Mouse (Mus musculus) stomach, embryonic 15.5 days (tissue): ENCODE results near the gene Grm4. TPM values are rescaled to one million over a fixed set of nuclear protein-coding genes. Genes with fewer than 3 reads are reported as not detected.

Experiments
- ATAC-seq: fragments of 200-750 bp; cut with Nextera tagmentation; 2 replicates; pipeline ENCODE4 v1.8.0; 2017; ENCODE audit warnings: low read depth, moderate number of reproducible peaks, moderate TSS enrichment; ENCODE audit not compliant: insufficient read depth, low FRiP score
- H3K27ac ChIP-seq: fragments of 300-500 bp; sonication (generic); 2 replicates; pipeline ENCODE4 v1.5.1; 2015; ENCODE audit warnings: mild to moderate bottlenecking, inconsistent platforms
- H3K27me3 ChIP-seq: fragments of 300-500 bp; sonication (generic); replicated peaks from 2 replicates; pipeline ENCODE4 v1.6.1; 2015; ENCODE audit warnings: inconsistent platforms
- H3K36me3 ChIP-seq: fragments of 300-500 bp; sonication (generic); 2 replicates; pipeline ENCODE4 v1.6.1; 2015; ENCODE audit warnings: inconsistent platforms
- H3K4me1 ChIP-seq: fragments of 300-500 bp; sonication (generic); 2 replicates; pipeline ENCODE4 v1.6.1; 2015; ENCODE audit warnings: inconsistent platforms
- H3K4me2 ChIP-seq: fragments of 300-500 bp; sonication (generic); 2 replicates; pipeline ENCODE4 v1.6.1; 2015; ENCODE audit warnings: mild to moderate bottlenecking, inconsistent platforms
- H3K4me3 ChIP-seq: fragments of 300-500 bp; sonication (generic); replicated peaks from 2 replicates; pipeline ENCODE4 v1.5.1; 2015; ENCODE audit warnings: inconsistent platforms
- H3K9ac ChIP-seq: fragments of 300-500 bp; sonication (generic); 2 replicates; pipeline ENCODE4 v1.6.1; 2015; ENCODE audit warnings: inconsistent platforms
- H3K9me3 ChIP-seq: fragments of 300-500 bp; sonication (generic); 2 replicates; pipeline ENCODE4 v1.6.1; 2016; ENCODE audit warnings: inconsistent platforms
- WGBS: fragments of 180-500 bp; shearing (Covaris S2); methylation state at CpG from one replicate; pipeline ENCODE4 v1.1.7; 2015; 5-methylcytosine and 5-hydroxymethylcytosine counted together
- polyA plus RNA-seq: library from polyadenylated mRNA; unstranded; fragments of >200 nt; fragmentation: Nextera tagmentation; extraction: Ambion mirVana; gene quantifications from 2 replicates; pipeline ENCODE4 v1.2.1, GENCODE M21; 2015

Grm4 gene
- polyA plus RNA-seq, 1 experiment from 2014 or later = 0.35 TPM

- Histone ChIP-seq H3K4me3 (no peak overlapping the region), H3K4me2 (no peak overlapping the region), H3K36me3 (no peaks in the 10 kb centered on the region), H3K4me1 (no peaks in the 10 kb centered on the region), H3K27ac (no peak overlapping the region), H3K9me3 (no peaks in the 10 kb centered on the region), H3K9ac (no peak overlapping the region), H3K27me3 (no peaks in the 10 kb centered on the region)
- no peak for ATAC-seq
- WGBS = 47% methylated on average over 12 of the region's 12 CpGs
Observed at GRCm38 (mm10) chr17:27545991-27546390, 24.8 kb upstream of the Grm4 start.

GRCm38 (mm10) chr17:27544551-27544950, 23.3 kb upstream of the Grm4 start:
- Histone ChIP-seq H3K36me3 (no peaks in the 10 kb centered on the region), H3K9me3 (no peaks in the 10 kb centered on the region), H3K4me1 (no peaks in the 10 kb centered on the region), H3K9ac (no peak overlapping the region), H3K27me3 (no peaks in the 10 kb centered on the region), H3K4me3 (no peak overlapping the region), H3K27ac (no peak overlapping the region), H3K4me2 (no peak overlapping the region)
- 86% methylated on average over 11 of the region's 11 CpGs for WGBS
- ATAC-seq = no peak

- Histone ChIP-seq H3K4me1 (no peaks in the 10 kb centered on the region), H3K9me3 (no peaks in the 10 kb centered on the region), H3K4me3 (no peak overlapping the region), H3K4me2 (no peak overlapping the region), H3K9ac (no peak overlapping the region), H3K27me3 (no peaks in the 10 kb centered on the region), H3K36me3 (no peaks in the 10 kb centered on the region), H3K27ac (no peak overlapping the region)
- no peak for ATAC-seq
- WGBS = 71% methylated on average over 3 of the region's 3 CpGs
Observed at GRCm38 (mm10) chr17:27541984-27542383, 20.8 kb upstream of the Grm4 start.

- H3K27me3 ChIP-seq = no peaks in the 10 kb centered on the region
- no peak overlapping the region for H3K4me3 ChIP-seq
- no peaks in the 10 kb centered on the region for H3K36me3 ChIP-seq
- H3K9ac ChIP-seq = no peak overlapping the region
- no peaks in the 10 kb centered on the region for H3K4me1 ChIP-seq
- H3K4me2 ChIP-seq = no peak overlapping the region
- ATAC-seq = no peak
- 56% methylated on average over 2 of the region's 2 CpGs for WGBS
- H3K27ac ChIP-seq = no peak overlapping the region
- no peaks in the 10 kb centered on the region for H3K9me3 ChIP-seq
Observed at GRCm38 (mm10) chr17:27541261-27541660, 20.1 kb upstream of the Grm4 start.

- H3K4me3 ChIP-seq = no peak overlapping the region
- no peaks in the 10 kb centered on the region for H3K9me3 ChIP-seq
- no peaks in the 10 kb centered on the region for H3K27me3 ChIP-seq
- H3K27ac ChIP-seq = no peak overlapping the region
- H3K36me3 ChIP-seq = no peaks in the 10 kb centered on the region
- H3K9ac ChIP-seq = no peak overlapping the region
- ATAC-seq = peak; percentile 31; the same call in 1 of the 2 replicates
- H3K4me1 ChIP-seq = peaks cover 2% of the 10 kb centered on the region; the same call in 1 of the 2 replicates
- no peak overlapping the region for H3K4me2 ChIP-seq
- WGBS = 4% methylated on average over 10 of the region's 10 CpGs
Observed at GRCm38 (mm10) chr17:27534718-27535117, 13.5 kb upstream of the Grm4 start.

GRCm38 (mm10) chr17:27533354-27533753, 12.2 kb upstream of the Grm4 start:
- 89% methylated on average over 3 of the region's 3 CpGs for WGBS
- no peak overlapping the region for H3K4me2 ChIP-seq
- H3K4me3 ChIP-seq = no peak overlapping the region
- no peak overlapping the region for H3K27ac ChIP-seq
- ATAC-seq = no peak
- no peaks in the 10 kb centered on the region for H3K9me3 ChIP-seq
- H3K4me1 ChIP-seq = peaks cover 2% of the 10 kb centered on the region; the same call in 1 of the 2 replicates
- H3K36me3 ChIP-seq = no peaks in the 10 kb centered on the region
- no peaks in the 10 kb centered on the region for H3K27me3 ChIP-seq
- H3K9ac ChIP-seq = no peak overlapping the region

- no peaks in the 10 kb centered on the region for H3K9me3 ChIP-seq
- no peak overlapping the region for H3K4me2 ChIP-seq
- no peaks in the 10 kb centered on the region for H3K36me3 ChIP-seq
- WGBS = 85% methylated on average over 8 of the region's 8 CpGs
- no peak overlapping the region for H3K4me3 ChIP-seq
- H3K9ac ChIP-seq = no peak overlapping the region
- H3K27ac ChIP-seq = no peak overlapping the region
- peaks cover 2% of the 10 kb centered on the region; the same call in 1 of the 2 replicates for H3K4me1 ChIP-seq
- ATAC-seq = no peak
- no peaks in the 10 kb centered on the region for H3K27me3 ChIP-seq
Observed at GRCm38 (mm10) chr17:27532095-27532494, 10.9 kb upstream of the Grm4 start.

- H3K36me3 ChIP-seq = no peaks in the 10 kb centered on the region
- H3K27me3 ChIP-seq = no peaks in the 10 kb centered on the region
- H3K9ac ChIP-seq = no peak overlapping the region
- no peaks in the 10 kb centered on the region for H3K9me3 ChIP-seq
- no peak overlapping the region for H3K4me3 ChIP-seq
- no peak overlapping the region for H3K27ac ChIP-seq
- ATAC-seq = no peak
- H3K4me1 ChIP-seq = no peaks in the 10 kb centered on the region
- WGBS = 66% methylated on average over 5 of the region's 5 CpGs
- no peak overlapping the region for H3K4me2 ChIP-seq
Observed at GRCm38 (mm10) chr17:27528767-27529166, 7.6 kb upstream of the Grm4 start.

GRCm38 (mm10) chr17:27528030-27528429, 6.8 kb upstream of the Grm4 start:
- H3K4me2 ChIP-seq = no peak overlapping the region
- H3K27ac ChIP-seq = no peak overlapping the region
- ATAC-seq = no peak
- no peaks in the 10 kb centered on the region for H3K4me1 ChIP-seq
- H3K27me3 ChIP-seq = no peaks in the 10 kb centered on the region
- no peak overlapping the region for H3K9ac ChIP-seq
- WGBS = 51% methylated on average over 8 of the region's 8 CpGs
- H3K4me3 ChIP-seq = no peak overlapping the region
- H3K9me3 ChIP-seq = no peaks in the 10 kb centered on the region
- H3K36me3 ChIP-seq = no peaks in the 10 kb centered on the region

GRCm38 (mm10) chr17:27527188-27527587, 6.0 kb upstream of the Grm4 start:
- no peak overlapping the region for H3K9ac ChIP-seq
- H3K27me3 ChIP-seq = no peaks in the 10 kb centered on the region
- 63% methylated on average over 6 of the region's 6 CpGs for WGBS
- H3K27ac ChIP-seq = no peak overlapping the region
- H3K9me3 ChIP-seq = no peaks in the 10 kb centered on the region
- no peaks in the 10 kb centered on the region for H3K36me3 ChIP-seq
- no peak overlapping the region for H3K4me2 ChIP-seq
- H3K4me3 ChIP-seq = no peak overlapping the region
- H3K4me1 ChIP-seq = no peaks in the 10 kb centered on the region
- no peak for ATAC-seq

GRCm38 (mm10) chr17:27523121-27523520, 1.9 kb upstream of the Grm4 start:
- no peaks in the 10 kb centered on the region for H3K9me3 ChIP-seq
- 62% methylated on average over 7 of the region's 7 CpGs for whole genome bisulfite sequencing
- peaks cover 30% of the 10 kb centered on the region for H3K27me3 ChIP-seq
- no peaks in the 10 kb centered on the region for H3K36me3 ChIP-seq
- H3K4me1 ChIP-seq = peaks cover 3% of the 10 kb centered on the region; the same call in 1 of the 2 replicates
- ATAC-seq = no peak
- no peak overlapping the region for H3K4me2 ChIP-seq
- no peak overlapping the region for H3K4me3 ChIP-seq
- H3K9ac ChIP-seq = no peak overlapping the region
- H3K27ac ChIP-seq = no peak overlapping the region

GRCm38 (mm10) chr17:27520557-27520956, 646 bp downstream of the Grm4 start:
- peak overlapping the region; percentile 11; the same call in 1 of the 2 replicates for H3K4me2 ChIP-seq
- peaks cover 3% of the 10 kb centered on the region; the same call in 1 of the 2 replicates for H3K4me1 ChIP-seq
- H3K4me3 ChIP-seq = no peak overlapping the region
- H3K9me3 ChIP-seq = no peaks in the 10 kb centered on the region
- WGBS = under 1% methylated on average over 27 of the region's 27 CpGs
- no peak overlapping the region for H3K9ac ChIP-seq
- peaks cover 43% of the 10 kb centered on the region for H3K27me3 ChIP-seq
- H3K36me3 ChIP-seq = no peaks in the 10 kb centered on the region
- ATAC-seq = no peak
- no peak overlapping the region for H3K27ac ChIP-seq
